Mouse (Mus musculus): ENCODE results near the gene Gdf3. TPM values are rescaled to one million over a fixed set of nuclear protein-coding genes. Genes with fewer than 3 reads are reported as not detected.
"Not testable (repeated sequence)": the region's sequence is repeated elsewhere in the genome, so short reads cannot be mapped to it uniquely, and the experiment has no call there.

Gdf3 gene
- polyA plus RNA-seq, 1 experiment from 2014 or later: 7.9 TPM

DNA sequence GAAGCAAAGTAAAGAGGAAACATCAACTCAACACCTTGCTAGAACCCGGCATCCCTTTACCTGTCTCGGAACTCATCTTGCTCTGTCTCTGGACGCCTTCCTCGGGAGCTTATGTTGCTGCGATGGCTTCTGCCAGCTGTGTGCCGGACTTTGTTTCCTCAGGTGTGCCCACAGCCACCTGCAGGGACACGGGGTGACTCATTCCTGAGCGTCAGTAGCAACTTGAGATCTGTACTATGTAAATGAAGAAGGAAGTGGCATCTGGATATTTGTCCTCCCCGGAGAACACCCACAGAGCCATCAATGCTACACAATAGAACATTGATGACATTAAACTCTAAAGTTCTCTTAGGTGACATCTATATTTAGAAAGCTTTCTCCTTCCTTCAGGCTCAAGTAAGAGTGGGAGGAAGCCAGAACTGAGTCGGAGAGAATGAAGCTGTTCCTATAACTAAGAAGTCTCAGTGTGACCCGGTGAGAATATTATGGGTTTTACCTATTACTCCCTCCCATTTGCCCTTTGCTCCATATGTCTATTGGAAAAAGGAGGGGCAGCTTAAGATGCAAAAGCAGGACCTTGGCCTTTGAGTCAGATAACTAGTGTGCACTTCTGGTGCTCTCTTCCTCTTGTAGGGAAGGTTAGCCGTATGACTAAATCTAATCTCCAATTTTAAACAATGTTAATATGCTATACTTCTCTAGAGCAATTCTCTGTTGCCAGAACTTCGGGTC is 18.7 kb downstream of the Gdf3 start:
- ATAC-seq: no peak
- no peak overlapping the region for H3K27ac ChIP-seq
- no peak overlapping the region for H3K9ac ChIP-seq
- no peak overlapping the region for H3K4me2 ChIP-seq
- H3K4me1 ChIP-seq: no peaks in the 10 kb centered on the region
- H3K36me3 ChIP-seq: no peaks in the 10 kb centered on the region
- H3K4me3 ChIP-seq: no peak overlapping the region
- WGBS (ENCODE audit: insufficient replicate concordance): 67% methylated on average over 13 of the region's 13 CpGs
- no peaks in the 10 kb centered on the region for H3K9me3 ChIP-seq (replicated peaks)
- H3K27me3 ChIP-seq (replicated peaks): no peaks in the 10 kb centered on the region

DNA sequence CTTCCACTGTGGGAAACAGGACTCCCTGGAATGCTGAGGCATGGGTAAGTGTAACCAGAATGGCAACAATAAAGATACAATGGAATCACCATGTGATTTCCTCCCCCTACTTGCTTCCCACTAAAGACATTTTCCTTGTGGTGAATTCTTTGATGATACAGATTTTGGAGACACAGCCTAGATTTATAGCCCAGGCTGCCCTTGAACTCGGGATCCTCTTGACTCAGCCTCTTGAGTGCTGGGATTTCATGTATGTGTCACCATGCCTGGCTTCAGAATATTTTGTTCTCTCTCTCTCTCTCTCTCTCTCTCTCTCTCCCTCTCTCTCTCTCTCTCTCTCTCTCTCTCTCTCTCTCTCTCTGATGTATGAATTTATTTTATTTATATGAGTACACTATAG is 30.8 kb downstream of the Gdf3 start:
- no peaks in the 10 kb centered on the region for H3K4me1 ChIP-seq
- no peak overlapping the region for H3K4me2 ChIP-seq
- H3K9ac ChIP-seq: no peak overlapping the region
- H3K27me3 ChIP-seq (replicated peaks): no peaks in the 10 kb centered on the region
- no peaks in the 10 kb centered on the region for H3K9me3 ChIP-seq (replicated peaks)
- H3K36me3 ChIP-seq: no peaks in the 10 kb centered on the region
- 50% methylated on average over 1 of the region's 1 CpGs for WGBS (ENCODE audit: insufficient replicate concordance)
- ATAC-seq: no peak
- no peak overlapping the region for H3K27ac ChIP-seq
- no peak overlapping the region for H3K4me3 ChIP-seq

DNA sequence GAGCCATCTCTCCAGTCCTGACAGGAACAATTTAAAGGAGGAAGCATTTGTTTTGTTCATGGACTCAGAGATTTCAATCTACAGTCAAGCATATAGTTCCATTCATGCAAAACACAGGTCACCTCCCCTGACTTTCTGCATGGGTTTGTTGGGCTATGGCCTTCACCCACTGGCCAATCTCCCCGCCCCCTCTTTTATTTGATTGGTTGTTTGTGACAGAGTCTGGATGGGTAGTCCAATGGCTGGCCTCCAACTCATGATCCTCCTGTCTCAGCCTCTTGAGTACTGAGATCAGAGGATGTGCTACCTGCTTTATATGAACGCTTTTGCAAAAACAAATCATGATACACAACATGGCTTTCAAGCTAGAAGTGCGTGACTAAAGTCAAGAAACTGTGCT is 32.9 kb downstream of the Gdf3 start:
- no peak for ATAC-seq
- Histone ChIP-seq H3K4me1 (0 out of 2 replicates have a peak, but pooled peaks cover under 1% of the 10 kb centered on the region), H3K4me3 (no peak overlapping the region), H3K9me3 (replicated peaks) (no peaks in the 10 kb centered on the region), H3K9ac (no peak overlapping the region), H3K27me3 (replicated peaks) (no peaks in the 10 kb centered on the region), H3K27ac (no peak overlapping the region), H3K4me2 (no peak overlapping the region), H3K36me3 (no peaks in the 10 kb centered on the region)
- WGBS (ENCODE audit: insufficient replicate concordance): 80% methylated on average over 3 of the region's 3 CpGs

DNA sequence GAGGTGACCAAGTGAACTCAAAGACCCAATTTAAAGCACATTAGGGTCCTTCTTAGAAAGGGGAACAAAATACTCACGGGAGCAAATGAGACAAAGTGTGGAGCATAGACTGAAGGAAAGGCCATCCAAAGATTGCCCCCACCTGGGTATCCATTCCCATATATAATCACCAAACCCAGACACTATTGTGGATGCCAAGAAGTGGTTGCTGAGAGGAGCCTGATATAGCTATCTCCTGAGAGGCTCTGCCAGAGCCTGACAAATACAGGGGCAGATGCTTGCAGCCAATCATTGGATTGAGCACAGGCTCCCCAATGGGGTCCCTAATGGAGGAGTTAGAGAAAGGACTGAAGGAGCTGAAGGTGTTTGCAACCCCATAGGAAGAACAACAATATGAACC is 34.9 kb downstream of the Gdf3 start:
- H3K27ac ChIP-seq; H3K27me3 ChIP-seq (replicated peaks); H3K9me3 ChIP-seq (replicated peaks); ATAC-seq; H3K36me3 ChIP-seq; H3K9ac ChIP-seq; H3K4me2 ChIP-seq; H3K4me3 ChIP-seq: not testable (repeated sequence)
- WGBS (ENCODE audit: insufficient replicate concordance): 65% methylated on average over 1 of the region's 1 CpGs
- H3K4me1 ChIP-seq: peaks cover 14% of the 10 kb centered on the region

DNA sequence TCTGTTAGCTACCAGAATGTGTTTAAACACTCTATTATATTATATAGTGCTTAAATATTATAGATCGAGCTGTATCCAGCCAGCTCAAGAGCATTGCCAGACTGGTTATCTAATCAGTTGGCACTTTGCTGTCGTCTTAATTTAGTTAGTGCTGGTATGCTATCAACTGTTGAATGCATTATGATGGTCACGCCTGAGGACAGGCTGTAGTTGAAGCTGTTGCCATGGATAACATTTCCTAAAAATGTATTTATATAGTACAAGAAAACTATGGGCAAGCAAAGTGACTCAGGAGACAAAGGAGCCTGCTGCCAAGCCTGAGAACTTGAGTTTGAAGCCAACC is 38.3 kb downstream of the Gdf3 start:
- no peak for ATAC-seq
- Histone ChIP-seq H3K4me3 (no peak overlapping the region), H3K9me3 (replicated peaks) (no peaks in the 10 kb centered on the region), H3K4me2 (no peak overlapping the region), H3K9ac (no peak overlapping the region), H3K36me3 (no peaks in the 10 kb centered on the region), H3K27ac (no peak overlapping the region), H3K27me3 (replicated peaks) (no peaks in the 10 kb centered on the region), H3K4me1 (peaks cover 14% of the 10 kb centered on the region)
- 30% methylated on average over 3 of the region's 3 CpGs for WGBS (ENCODE audit: insufficient replicate concordance)

DNA sequence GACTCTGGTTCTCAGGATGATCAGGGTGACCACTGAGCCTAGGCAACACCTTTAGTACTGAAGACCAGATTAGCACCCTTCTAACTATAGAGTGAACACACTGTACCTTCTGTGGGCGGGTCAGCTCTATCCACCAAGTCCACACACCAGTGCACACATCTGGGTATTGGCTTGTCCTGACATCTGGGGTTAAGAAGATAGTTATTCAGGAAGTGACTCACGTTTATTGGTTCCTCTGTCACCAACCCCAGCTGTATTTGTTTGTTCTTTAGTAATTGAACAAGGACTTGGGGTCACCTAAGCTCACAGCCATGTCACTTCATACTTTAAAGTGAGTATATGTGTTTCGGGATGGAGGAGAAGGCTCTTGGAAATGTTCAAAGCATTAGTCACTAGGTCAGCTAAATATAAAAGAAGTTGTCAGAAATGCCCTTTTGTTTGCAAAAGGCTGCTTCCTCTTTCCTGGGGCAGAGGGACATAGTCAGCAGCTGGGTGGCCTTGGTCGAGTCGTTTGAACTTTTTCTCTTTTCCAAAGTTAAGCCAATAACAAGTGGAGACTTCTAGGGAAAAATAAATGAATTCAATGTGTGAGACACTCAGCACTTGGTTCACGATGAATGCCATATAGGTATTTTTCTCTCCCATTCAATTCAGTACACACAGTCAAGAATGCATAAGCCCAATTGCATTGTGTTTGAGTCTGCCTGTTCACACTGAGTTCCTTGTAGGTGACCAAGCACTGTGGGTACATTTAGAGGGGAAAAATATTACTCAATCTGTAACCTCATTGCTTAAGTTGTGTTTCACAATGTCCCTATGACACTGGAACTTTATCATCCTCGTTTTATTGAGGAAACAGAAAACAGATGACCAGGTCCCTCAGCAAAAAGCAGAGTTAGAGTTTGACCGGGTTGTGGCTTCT is 38.9 kb downstream of the Gdf3 start:
- peaks cover 14% of the 10 kb centered on the region for H3K4me1 ChIP-seq
- H3K4me3 ChIP-seq: no peak overlapping the region
- H3K9me3 ChIP-seq (replicated peaks): no peaks in the 10 kb centered on the region
- WGBS (ENCODE audit: insufficient replicate concordance): 25% methylated on average over 8 of the region's 8 CpGs
- no peak overlapping the region for H3K27ac ChIP-seq
- no peak overlapping the region for H3K9ac ChIP-seq
- H3K4me2 ChIP-seq: no peak overlapping the region
- no peaks in the 10 kb centered on the region for H3K36me3 ChIP-seq
- peak; percentile 54; the same call in 1 of the 2 replicates for ATAC-seq
- no peaks in the 10 kb centered on the region for H3K27me3 ChIP-seq (replicated peaks)

DNA sequence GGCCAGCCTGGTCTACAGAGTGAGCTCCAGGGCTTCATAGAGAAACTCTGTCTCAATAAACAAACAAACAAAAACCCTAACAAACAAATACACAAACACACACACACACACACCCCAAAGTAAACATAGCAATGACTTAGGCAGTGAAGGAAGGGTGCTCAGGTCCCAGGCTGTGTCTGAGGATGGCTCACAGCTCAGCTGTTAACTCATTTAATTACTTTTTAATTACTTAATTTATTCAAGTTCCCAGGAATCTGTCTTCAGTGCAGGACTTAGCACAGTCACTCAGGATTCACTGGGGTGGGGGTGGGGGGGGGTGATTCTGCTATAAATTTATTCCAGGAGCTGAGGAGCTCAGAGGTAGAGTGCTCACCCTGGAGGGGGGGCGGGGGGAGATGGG is 40.1 kb downstream of the Gdf3 start:
- peaks cover 14% of the 10 kb centered on the region for H3K4me1 ChIP-seq
- H3K36me3 ChIP-seq: no peaks in the 10 kb centered on the region
- H3K9ac ChIP-seq: no peak overlapping the region
- WGBS (ENCODE audit: insufficient replicate concordance): 73% methylated on average over 1 of the region's 1 CpGs
- H3K4me2 ChIP-seq: no peak overlapping the region
- H3K27ac ChIP-seq: no peak overlapping the region
- no peak for ATAC-seq
- no peaks in the 10 kb centered on the region for H3K9me3 ChIP-seq (replicated peaks)
- no peak overlapping the region for H3K4me3 ChIP-seq
- H3K27me3 ChIP-seq (replicated peaks): peaks cover 2% of the 10 kb centered on the region; the same call in 1 of the 2 replicates

DNA sequence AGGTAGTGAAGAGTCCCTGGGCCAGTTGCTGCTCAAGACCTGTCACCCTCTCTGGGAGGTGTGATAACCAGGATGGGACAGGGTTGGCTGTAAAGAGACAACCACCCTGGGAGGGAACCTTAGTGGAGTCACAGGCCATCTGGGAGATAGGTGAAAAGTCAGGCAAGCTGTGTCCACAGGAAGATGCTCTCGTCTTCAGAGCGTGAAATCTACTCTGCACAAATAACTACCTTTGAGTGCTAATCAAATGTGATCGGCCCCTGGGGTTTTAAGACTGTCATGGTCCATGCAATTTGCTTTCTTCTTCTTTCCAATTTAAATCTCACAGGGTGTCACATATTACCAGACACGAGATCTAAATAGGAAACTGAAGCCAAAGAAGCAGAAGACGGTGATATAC is 40.8 kb downstream of the Gdf3 start:
- ATAC-seq: no peak
- H3K9ac ChIP-seq: no peak overlapping the region
- peaks cover 14% of the 10 kb centered on the region for H3K4me1 ChIP-seq
- no peak overlapping the region for H3K4me2 ChIP-seq
- H3K27ac ChIP-seq: no peak overlapping the region
- H3K4me3 ChIP-seq: no peak overlapping the region
- WGBS (ENCODE audit: insufficient replicate concordance): 58% methylated on average over 5 of the region's 5 CpGs
- no peaks in the 10 kb centered on the region for H3K36me3 ChIP-seq
- no peaks in the 10 kb centered on the region for H3K9me3 ChIP-seq (replicated peaks)
- H3K27me3 ChIP-seq (replicated peaks): peaks cover 7% of the 10 kb centered on the region; the same call in 1 of the 2 replicates

DNA sequence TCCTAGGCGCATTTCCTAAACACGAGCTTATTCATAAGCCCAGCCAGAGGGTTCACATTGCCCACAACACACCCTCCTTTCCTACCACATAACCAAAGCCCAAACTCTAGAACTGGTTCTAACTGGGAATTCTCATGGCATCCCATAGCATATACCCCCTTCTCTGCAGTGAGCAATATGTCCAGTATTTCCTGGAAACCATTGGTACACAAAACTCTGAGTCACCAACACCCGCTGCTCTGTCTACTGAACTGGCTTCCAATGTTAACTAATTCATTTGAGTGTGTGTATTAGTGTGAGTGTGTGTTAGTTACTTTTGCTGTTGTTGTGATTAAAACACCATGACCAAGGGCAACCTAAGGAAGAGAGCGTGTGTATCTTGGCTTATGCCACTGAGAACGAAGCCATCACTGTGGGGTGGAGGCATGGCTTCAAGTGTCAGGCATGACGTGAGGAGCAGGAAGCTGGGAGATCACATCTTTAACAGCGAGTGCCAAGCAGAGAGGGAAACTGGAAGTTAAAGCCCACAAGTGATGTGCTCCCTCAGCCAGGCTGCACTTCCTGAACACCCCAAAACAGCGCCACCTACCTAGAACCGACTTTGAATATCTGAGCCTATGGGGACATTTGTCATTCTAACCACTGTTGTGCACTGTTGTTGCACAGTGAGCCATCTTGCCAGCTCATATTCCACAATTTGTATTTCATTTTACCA is 44.7 kb downstream of the Gdf3 start:
- H3K9me3 ChIP-seq (replicated peaks): no peaks in the 10 kb centered on the region
- no peak overlapping the region for H3K4me3 ChIP-seq
- no peak overlapping the region for H3K27ac ChIP-seq
- peaks cover 35% of the 10 kb centered on the region for H3K27me3 ChIP-seq (replicated peaks)
- no peak overlapping the region for H3K9ac ChIP-seq
- peaks cover 6% of the 10 kb centered on the region; the same call in 1 of the 2 replicates for H3K4me1 ChIP-seq
- no peaks in the 10 kb centered on the region for H3K36me3 ChIP-seq
- ATAC-seq: no peak
- no peak overlapping the region for H3K4me2 ChIP-seq
- WGBS (ENCODE audit: insufficient replicate concordance): 64% methylated on average over 9 of the region's 9 CpGs

DNA sequence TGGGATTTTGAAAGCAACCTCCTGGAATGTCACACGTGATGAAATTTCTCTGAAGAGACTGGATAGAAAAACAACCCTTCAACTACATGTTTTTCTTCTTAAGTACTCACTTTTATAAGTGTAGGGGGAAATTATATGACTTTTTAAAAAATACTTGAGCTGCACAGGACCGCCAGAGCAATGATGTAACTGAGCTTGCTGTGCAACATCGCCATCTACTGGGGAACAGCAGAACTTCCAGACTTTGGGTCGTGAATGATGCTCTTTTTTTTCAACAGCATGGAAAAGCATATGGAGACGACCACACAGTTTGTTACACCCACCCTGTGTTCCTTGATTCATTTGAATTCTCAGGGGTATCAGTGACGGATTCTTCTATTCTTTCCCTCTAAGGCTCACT is 47.4 kb downstream of the Gdf3 start:
- no peak for ATAC-seq
- 2% methylated on average over 6 of the region's 6 CpGs for WGBS (ENCODE audit: insufficient replicate concordance)

DNA sequence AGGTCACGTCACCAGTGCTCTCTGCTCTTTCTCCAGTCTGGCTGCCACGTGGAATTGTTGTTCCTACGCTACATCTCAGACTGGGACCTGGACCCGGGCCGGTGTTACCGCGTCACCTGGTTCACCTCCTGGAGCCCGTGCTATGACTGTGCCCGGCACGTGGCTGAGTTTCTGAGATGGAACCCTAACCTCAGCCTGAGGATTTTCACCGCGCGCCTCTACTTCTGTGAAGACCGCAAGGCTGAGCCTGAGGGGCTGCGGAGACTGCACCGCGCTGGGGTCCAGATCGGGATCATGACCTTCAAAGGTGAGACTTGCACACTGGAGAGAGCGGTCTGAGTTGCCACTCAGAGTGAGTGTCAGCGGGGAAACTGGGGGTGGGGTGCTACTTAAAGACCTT is 48.9 kb downstream of the Gdf3 start:
- H3K27ac ChIP-seq: no peak overlapping the region
- peaks cover 38% of the 10 kb centered on the region for H3K27me3 ChIP-seq (replicated peaks)
- WGBS (ENCODE audit: insufficient replicate concordance): 72% methylated on average over 20 of the region's 20 CpGs
- no peaks in the 10 kb centered on the region for H3K36me3 ChIP-seq
- H3K4me2 ChIP-seq: peak overlapping the region; percentile 41
- H3K9ac ChIP-seq: no peak overlapping the region
- H3K4me3 ChIP-seq: no peak overlapping the region
- H3K9me3 ChIP-seq (replicated peaks): no peaks in the 10 kb centered on the region
- ATAC-seq: no peak; the same call in 1 of the 2 replicates
- peaks cover 8% of the 10 kb centered on the region; the same call in 1 of the 2 replicates for H3K4me1 ChIP-seq

More for the DNA sequence above, 47.4 kb downstream of the Gdf3 start:
- no peak overlapping the region for H3K4me2 ChIP-seq
- H3K36me3 ChIP-seq: no peaks in the 10 kb centered on the region
- no peak overlapping the region for H3K4me3 ChIP-seq
- H3K4me1 ChIP-seq: peaks cover 8% of the 10 kb centered on the region; the same call in 1 of the 2 replicates
- H3K9me3 ChIP-seq (replicated peaks): no peaks in the 10 kb centered on the region
- no peak overlapping the region for H3K9ac ChIP-seq
- no peak overlapping the region for H3K27ac ChIP-seq
- peaks cover 35% of the 10 kb centered on the region for H3K27me3 ChIP-seq (replicated peaks)

DNA sequence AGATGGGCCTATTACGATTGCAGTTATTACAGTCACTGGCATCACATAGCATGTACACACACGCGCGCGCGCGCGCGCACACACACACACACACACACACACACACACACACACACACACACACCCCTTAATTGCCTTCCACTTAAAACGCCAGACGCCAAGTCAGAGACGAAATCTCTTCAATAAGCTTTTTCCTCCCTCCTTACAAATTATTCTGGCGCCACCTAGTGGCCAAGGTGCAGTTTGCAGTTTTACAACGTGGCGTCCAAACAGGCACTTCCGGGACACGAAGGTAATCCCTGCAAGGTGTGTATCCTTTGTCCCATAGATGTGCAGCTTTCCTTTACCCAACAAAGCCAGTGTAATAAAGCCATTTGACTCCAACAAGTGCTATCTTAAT is 49.5 kb downstream of the Gdf3 start:
- 17% methylated on average over 17 of the region's 17 CpGs for WGBS (ENCODE audit: insufficient replicate concordance)
- Histone ChIP-seq H3K9ac (no peak overlapping the region), H3K4me2 (peak overlapping the region; percentile 41), H3K36me3 (no peaks in the 10 kb centered on the region), H3K27ac (no peak overlapping the region), H3K9me3 (replicated peaks) (no peaks in the 10 kb centered on the region), H3K4me1 (peaks cover 8% of the 10 kb centered on the region; the same call in 1 of the 2 replicates), H3K4me3 (no peak overlapping the region), H3K27me3 (replicated peaks) (peaks cover 43% of the 10 kb centered on the region)
- ATAC-seq: no peak

All from liver, embryonic 12.5 days (tissue).